Mouse (Mus musculus) thymus, postnatal 4 days (tissue): ENCODE data around the gene Ccnt1.
"Not testable (repeated sequence)": the region's sequence is repeated elsewhere in the genome, so short reads cannot be mapped to it uniquely, and the experiment has no call there.

ENCODE experiments used
- DNase-seq: peaks from one replicate; pipeline ENCODE4 v3.0.0; 2021

Ccnt1 gene

DNA sequence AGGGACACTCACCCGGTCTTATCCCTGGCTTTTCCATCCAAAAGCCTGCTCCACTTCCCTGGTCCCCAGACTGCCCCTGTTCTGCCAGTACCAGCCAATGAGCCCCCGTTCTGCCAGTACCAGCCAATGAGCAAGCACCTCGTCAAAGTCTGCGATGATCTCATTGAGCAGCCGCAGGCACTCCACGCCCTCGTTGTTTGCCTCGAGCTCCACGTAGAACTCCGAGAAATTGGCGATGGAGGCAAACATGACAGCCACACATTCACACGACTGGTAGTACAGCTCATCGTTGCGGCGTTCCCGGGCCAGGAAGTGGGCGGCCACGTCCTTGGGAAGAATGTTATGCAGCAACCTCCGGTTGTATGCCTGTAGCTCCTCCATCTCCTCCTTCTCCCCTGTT is 23.5 kb upstream of the Ccnt1 start:
- no peak for DNase-seq

- DNase-seq, result no peak
These were observed 20.7 kb upstream of the Ccnt1 start for GRCm38 (mm10) chr15:98591396-98591795.

DNA sequence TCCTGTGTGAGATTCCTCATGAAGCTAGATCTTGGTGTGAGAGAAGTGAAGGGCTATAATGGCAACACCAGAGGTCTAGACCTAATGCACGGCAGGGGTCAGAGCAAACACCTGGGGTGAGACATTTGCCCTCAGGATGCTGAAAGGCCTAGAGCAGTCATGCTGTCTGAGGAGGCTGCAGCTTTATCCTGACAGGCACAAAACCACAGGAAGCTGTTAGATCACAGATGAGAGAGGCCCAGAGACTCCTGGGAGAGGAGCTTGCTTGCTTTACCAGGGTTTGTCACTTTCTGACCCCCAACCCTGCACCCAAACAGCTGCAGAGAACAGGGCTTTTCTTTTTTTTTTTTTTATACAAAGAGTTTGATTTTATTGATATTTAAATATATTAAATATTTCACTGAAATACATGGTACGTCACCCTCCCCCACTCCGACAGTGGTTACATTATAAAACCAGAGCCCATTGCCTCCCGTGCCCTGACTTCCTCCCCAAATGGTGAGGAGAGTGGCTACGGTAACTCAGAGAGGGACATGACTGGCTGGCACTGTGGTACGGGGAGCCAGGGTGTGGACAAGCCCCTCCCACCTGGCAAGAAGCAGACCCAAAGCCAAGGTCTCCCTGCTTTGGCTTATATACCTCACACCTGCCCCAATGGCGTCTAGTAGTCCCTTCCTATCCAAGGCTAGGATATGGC is 19.1 kb upstream of the Ccnt1 start:
- peak; percentile 52 for DNase-seq

- DNase-seq, result no peak
These were observed 17.0 kb upstream of the Ccnt1 start for GRCm38 (mm10) chr15:98587751-98588150.

- not testable (repeated sequence) for DNase-seq
These were observed 15.4 kb upstream of the Ccnt1 start for GRCm38 (mm10) chr15:98586141-98586540.

- no peak for DNase-seq
These were observed 14.7 kb upstream of the Ccnt1 start for GRCm38 (mm10) chr15:98585421-98585820.

- DNase-seq, result no peak
These were observed 12.3 kb upstream of the Ccnt1 start for GRCm38 (mm10) chr15:98582996-98583395.

DNA sequence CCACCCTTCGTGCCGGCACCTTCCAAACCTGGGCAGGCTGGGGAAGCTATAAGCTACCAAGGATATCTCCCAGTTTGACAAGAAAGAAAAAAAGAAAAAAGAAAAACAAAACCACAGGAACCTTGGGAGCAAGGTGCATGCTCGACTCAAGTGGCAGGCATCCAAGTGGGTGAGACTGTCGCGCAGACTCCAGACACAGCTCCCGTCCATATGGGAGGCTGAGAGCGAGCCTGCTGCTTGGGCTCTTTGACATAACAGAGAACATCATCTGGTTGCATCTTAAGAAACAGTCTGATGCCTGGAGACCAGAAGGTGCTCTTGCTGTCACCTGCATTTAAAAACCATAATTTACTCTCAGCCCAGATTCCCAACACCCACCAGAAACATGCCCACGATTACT is 11.7 kb upstream of the Ccnt1 start:
- no peak for DNase-seq

- peak; percentile 84 for DNase-seq
These were observed 9.2 kb upstream of the Ccnt1 start for GRCm38 (mm10) chr15:98579795-98580464.

GRCm38 (mm10) chr15:98579310-98579709 is 8.6 kb upstream of the Ccnt1 start:
- no peak for DNase-seq

DNA sequence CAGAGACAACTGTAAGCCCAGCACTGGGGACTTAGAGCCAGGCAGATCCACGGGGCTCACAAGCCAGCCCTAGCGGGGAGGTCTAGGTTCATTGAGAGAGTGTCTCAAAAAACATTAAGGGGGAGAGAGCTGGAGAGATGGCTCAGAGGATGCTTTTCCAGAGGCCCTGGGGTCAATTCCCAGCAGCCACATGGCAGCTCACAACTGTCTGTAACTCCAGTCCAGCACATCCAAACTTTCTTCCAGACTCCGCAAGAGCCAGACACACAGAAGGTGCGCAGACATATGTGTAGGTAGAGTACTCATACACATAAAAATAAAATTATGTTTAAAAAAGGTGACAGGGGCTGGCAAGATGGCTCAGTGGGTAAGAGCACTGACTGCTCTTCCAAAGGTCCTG is 2.6 kb upstream of the Ccnt1 start:
- no peak for DNase-seq

GRCm38 (mm10) chr15:98569795-98570365 is 843 bp downstream of the Ccnt1 start:
- no peak for DNase-seq

DNA sequence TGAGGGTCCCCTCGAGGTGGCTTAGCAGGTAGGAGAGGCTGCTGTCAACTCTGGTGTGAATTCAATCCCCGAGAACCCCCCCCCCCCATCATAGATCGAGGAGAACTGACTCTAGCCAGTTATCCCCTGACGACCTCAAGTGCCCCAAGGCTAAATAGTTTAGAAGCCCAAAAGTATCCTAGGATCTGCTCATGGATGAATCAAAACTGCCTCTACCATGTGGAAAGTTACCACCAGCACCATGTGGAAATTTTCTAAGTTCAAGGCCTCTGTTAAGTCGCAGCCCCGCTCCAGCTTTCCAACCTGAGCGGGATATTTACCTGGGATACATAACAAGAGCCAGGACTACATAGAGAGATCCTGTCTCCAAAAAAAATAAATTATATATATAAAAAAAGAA is 1.5 kb downstream of the Ccnt1 start:
- DNase-seq, result no peak

- peak; percentile 37 for DNase-seq
These were observed 2.3 kb downstream of the Ccnt1 start for GRCm38 (mm10) chr15:98568256-98569033.

DNA sequence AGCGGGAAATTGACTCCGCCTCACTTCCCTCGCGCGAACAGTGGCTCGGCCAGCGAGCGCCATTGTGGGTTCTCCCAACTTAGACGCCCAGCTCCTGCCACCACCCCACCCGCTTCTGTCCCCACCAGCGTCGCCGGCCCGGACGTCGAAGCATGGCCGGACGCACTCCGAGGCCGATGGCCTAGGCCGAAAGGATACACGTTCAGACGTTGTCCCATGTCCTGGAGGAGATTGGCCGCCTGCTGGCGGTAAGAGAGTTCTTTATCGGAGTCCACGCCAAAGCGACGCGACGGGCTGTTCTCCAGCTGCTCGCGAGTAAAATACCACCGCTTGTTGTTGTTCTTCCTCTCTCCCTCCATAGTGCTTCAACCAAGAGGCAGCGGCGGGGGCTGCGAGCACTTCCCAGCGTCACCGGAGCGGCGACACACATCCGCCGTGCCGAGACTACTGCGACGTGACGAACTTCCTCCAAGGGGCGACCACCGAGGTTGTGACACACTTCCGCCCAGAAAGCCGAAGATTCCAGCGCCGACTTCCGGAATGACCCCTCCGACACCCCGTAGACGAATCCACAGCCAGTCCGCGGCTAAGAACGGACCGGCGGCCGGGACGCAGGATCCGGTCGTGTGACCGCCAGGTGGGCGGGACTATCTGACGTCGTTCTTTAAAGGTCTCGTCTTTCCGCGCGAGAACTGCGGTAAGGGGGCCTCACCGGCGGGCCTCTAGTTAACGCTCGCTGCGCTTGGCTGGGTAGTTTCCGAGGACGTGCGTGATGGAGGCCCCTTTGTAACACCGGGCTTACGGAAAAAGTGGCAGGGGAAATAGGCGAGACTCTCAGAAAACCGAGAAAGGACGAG is 3.2 kb downstream of the Ccnt1 start:
- peak; percentile 98 for DNase-seq

- no peak for DNase-seq
These were observed 3.8 kb downstream of the Ccnt1 start for GRCm38 (mm10) chr15:98566973-98567277.

DNA sequence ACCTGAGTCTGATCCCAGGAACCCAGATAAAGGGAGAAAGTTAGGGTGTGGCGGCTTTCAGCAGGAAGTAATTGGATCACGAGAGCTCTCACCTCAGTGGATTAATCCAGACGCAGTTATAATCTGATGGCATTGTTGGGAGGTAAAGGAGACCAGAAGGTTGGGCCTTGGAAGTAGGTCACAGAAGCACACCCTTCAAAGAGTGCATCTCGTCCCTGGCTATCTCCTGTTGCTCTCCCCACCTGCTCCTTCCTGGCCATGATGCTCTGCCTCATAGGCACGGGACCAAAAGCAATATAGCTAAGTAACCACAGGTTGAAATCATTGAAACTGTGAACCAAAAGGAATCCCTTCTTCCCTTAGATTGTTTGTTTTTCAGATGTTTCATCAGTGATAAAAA is 13.5 kb downstream of the Ccnt1 start:
- DNase-seq, result no peak

- DNase-seq, result no peak
These were observed 14.8 kb downstream of the Ccnt1 start for GRCm38 (mm10) chr15:98555881-98556280.

- DNase-seq, result no peak
These were observed 18.0 kb downstream of the Ccnt1 start for GRCm38 (mm10) chr15:98552758-98553157.

DNA sequence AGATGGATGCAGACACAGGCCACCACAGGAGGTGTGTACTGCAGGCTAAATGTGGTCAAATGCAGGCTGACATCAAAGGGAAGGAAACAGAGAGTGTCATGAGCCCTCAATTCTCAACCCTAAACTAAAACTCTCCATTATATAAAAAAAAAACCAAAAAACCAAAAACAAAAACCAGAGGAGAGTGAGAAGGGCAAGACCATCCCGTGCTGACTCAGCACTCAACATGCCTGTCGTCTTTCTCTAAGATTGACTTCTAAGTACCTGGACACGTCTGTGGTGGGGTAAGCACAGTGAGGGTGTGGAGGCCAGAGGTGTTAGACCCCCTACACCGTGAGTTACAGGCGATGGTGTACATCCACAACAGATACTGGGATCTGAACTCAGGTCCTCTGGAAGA is 23.9 kb downstream of the Ccnt1 start:
- DNase-seq, result no peak

DNA sequence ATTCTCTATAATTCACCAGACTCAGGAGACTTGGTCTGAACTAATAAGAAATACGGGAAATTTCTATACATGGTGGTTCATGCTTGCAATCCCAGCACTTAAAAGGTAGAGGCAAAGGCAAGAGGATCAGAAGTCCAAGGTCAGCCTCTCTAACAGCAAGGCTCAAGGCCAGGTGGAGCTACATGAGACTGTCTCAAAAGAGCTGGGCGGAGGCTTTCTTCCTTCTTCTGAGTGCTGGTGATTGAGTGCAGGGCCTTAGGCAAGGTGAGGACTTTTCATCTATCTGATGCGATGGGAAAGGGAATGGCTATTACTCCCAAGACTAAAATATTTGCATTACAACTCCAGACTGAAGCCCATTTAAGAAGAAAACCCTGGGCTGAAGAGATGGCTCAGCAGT is 25.6 kb downstream of the Ccnt1 start:
- no peak for DNase-seq

DNA sequence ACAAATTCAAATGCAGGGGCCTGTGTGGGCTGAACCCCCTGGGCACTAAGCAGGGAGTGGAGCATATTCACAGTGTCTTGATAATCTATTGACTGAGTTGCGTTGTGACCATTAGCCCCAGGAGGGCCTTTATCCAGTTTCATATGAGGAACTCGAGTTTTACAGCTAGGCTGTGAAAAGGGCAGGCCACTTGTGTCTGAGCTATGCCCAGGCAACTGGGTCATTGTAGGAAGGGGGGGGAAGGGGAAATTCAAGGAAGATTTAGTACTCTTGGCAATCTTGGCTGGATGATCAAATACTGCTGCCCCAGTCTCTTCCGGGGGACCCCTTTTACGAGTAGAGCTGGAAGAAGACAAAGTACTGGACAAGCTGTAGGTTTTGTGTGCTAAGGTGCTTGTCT is 27.4 kb downstream of the Ccnt1 start:
- no peak for DNase-seq

GRCm38 (mm10) chr15:98541064-98541463 is 29.7 kb downstream of the Ccnt1 start:
- DNase-seq, result no peak
